Mouse (Mus musculus) testis, adult 2 months (tissue): ENCODE measurements at regions not wholly inside any gene's neighbourhood (a gene's known extent, or its start where the extent isn't known, plus 50 kb on each side); places are given as distances from the start of the nearest gene placed in this dataset.
A peak's percentile ranks its signal among the peaks of the same experiment; 100 is the strongest.

Source experiments
- CTCF ChIP-seq: fragments of 200-500 bp; IDR thresholded peaks from 2 replicates; pipeline ENCODE4 v1.5.1; 2012; ENCODE audit warnings: low read depth, mild to moderate bottlenecking, inconsistent platforms, low read length, moderate library complexity; ENCODE audit not compliant: control insufficient read depth, insufficient read depth, insufficient replicate concordance
- POLR2A ChIP-seq: fragments of 200-500 bp; IDR thresholded peaks from 2 replicates; pipeline ENCODE4 v1.6.1; 2012; ENCODE audit warnings: low read depth, mild to moderate bottlenecking, inconsistent platforms, low read length, moderate library complexity; ENCODE audit not compliant: control insufficient read depth

DNA sequence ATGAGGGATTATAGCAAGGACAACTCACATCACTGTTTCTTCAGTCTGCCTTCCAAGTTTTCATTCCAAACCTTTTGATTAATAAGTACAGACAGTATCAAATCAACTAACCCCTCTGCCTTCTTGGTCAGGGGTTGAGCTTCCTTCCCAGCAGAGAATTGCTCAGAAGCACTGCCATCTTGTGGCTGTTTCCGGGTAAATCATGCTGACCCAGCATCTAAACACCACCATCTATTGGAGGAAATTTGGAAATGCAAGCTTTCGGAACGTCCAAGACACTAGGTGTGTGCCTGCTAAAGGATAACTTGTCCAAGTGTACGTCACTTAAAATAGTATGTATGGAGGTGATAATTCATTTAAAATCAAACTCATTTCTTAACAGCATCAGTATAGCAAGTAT lies 231.7 kb upstream of the Ank start:
- TF ChIP-seq CTCF (peak; percentile 14; the same call in 1 of the 2 replicates), POLR2A (no peak)
